Mouse (Mus musculus) C2C12 (cell line): ENCODE measurements at regions not wholly inside any gene's neighbourhood (a gene's known extent, or its start where the extent isn't known, plus 50 kb on each side); places are given as distances from the start of the nearest gene placed in this dataset.

ENCODE experiments used
- H3K27me3 ChIP-seq: one replicate; pipeline ENCODE4 v1.6.1; 2011; ENCODE audit not compliant: control insufficient read depth, insufficient read depth, insufficient read length
- H3K36me3 ChIP-seq: one replicate; pipeline ENCODE4 v1.6.1; 2011; ENCODE audit not compliant: control insufficient read depth, insufficient read depth
- H3K4me3 ChIP-seq: one replicate; pipeline ENCODE4 v1.5.1; 2011; ENCODE audit warnings: mild to moderate bottlenecking, control low read depth; ENCODE audit not compliant: poor library complexity, insufficient read depth, severe bottlenecking
- H3K79me2 ChIP-seq: one replicate; pipeline ENCODE4 v1.6.1; 2011; ENCODE audit not compliant: control insufficient read depth, insufficient read depth
- H3K79me3 ChIP-seq: one replicate; pipeline ENCODE4 v1.6.1; 2011; ENCODE audit warnings: low read depth, control low read depth
- H3ac ChIP-seq: one replicate; pipeline ENCODE3; 2011; ENCODE audit warnings: low read depth; ENCODE audit not compliant: control insufficient read depth, insufficient read length
- CEBPB ChIP-seq: IDR thresholded peaks from one replicate; pipeline ENCODE4 v1.6.1; 2011; ENCODE audit warnings: low read depth, mild to moderate bottlenecking, control low read depth, moderate library complexity
- CTCF ChIP-seq: IDR thresholded peaks from one replicate; pipeline ENCODE4 v1.5.1; 2011; ENCODE audit not compliant: control insufficient read depth, insufficient read depth, insufficient read length
- FOSL1 ChIP-seq: IDR thresholded peaks from one replicate; pipeline ENCODE4 v1.8.0; 2011; ENCODE audit warnings: mild to moderate bottlenecking, low read length; ENCODE audit not compliant: poor library complexity, insufficient read depth, severe bottlenecking
- MAX ChIP-seq: IDR thresholded peaks from one replicate; pipeline ENCODE4 v1.6.1; 2011; ENCODE audit warnings: mild to moderate bottlenecking, control low read depth
- MYOD1 ChIP-seq: IDR thresholded peaks from one replicate; pipeline ENCODE4 v1.6.1; 2011; ENCODE audit warnings: low read depth; ENCODE audit not compliant: control insufficient read depth, insufficient read length
- MYOG ChIP-seq: IDR thresholded peaks from one replicate; pipeline ENCODE4 v1.6.1; 2011; ENCODE audit not compliant: control insufficient read depth, insufficient read length; ENCODE audit errors: extremely low read depth
- USF1 ChIP-seq: IDR thresholded peaks from one replicate; pipeline ENCODE4 v1.6.1; 2011; ENCODE audit warnings: low read depth, mild to moderate bottlenecking, control low read depth, moderate library complexity

DNA sequence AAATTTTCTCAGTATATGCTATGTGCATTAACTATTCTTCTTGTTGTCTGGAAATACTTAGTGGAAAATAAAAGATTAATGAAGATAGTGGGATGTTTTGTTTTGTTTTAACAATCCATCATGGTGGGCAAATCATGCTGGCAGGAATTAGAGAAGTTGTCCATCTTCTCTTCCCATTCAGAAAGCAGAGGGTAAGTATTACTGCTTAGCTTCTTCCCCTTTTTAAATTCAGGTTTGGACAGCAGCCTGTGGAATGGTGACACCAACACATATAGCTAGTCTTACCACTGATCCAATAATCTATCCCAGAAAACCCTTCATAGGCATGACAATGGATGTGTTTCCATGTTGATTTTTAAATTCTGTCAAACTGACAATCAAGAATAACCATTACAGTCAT lies 467.9 kb upstream of the Mef2c start:
- Histone ChIP-seq H3K79me2 (no peaks in the 10 kb centered on the region), H3ac (no peak overlapping the region), H3K27me3 (no peaks in the 10 kb centered on the region), H3K4me3 (no peak overlapping the region), H3K79me3 (no peaks in the 10 kb centered on the region), H3K36me3 (no peaks in the 10 kb centered on the region)
- TF ChIP-seq CEBPB: no peak
- TF ChIP-seq CTCF: no peak
- TF ChIP-seq MAX: no peak
- TF ChIP-seq MYOG: no peak

- Histone ChIP-seq H3ac (no peak overlapping the region), H3K79me3 (no peaks in the 10 kb centered on the region), H3K4me3 (no peak overlapping the region), H3K27me3 (no peaks in the 10 kb centered on the region), H3K36me3 (no peaks in the 10 kb centered on the region), H3K79me2 (no peaks in the 10 kb centered on the region)
- TF ChIP-seq MYOG (no peak), CTCF (no peak), MAX (no peak), USF1 (no peak), MYOD1 (no peak), CEBPB (no peak), FOSL1 (no peak)
Observed at GRCm38 (mm10) chr13:83041506-83041905, 462.3 kb upstream of the Mef2c start.

DNA sequence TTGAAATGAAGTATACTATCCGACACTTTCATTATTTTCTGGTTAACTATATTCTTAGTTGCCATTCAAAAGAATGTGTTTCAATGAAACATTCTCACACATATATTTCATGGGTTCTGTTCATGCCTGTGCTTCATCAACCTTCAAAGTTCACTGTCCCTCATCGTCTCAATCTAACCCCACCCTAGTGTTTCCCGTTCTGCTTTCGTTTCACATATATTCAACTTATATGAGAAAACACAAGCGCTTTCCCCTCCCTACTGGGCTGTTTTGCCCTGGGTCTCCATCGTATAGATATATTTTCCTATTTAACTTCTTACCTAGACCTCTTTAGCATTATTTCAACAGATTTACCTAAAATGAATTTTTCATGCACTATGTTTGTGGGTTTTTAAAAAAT lies 458.3 kb upstream of the Mef2c start:
- Histone ChIP-seq H3K4me3 (no peak overlapping the region), H3K79me3 (no peaks in the 10 kb centered on the region), H3ac (no peak overlapping the region), H3K79me2 (no peaks in the 10 kb centered on the region), H3K27me3 (no peaks in the 10 kb centered on the region), H3K36me3 (no peaks in the 10 kb centered on the region)
- TF ChIP-seq CTCF (no peak), MAX (no peak), FOSL1 (no peak), USF1 (no peak), CEBPB (no peak), MYOD1 (no peak), MYOG (no peak)

GRCm38 (mm10) chr13:83045970-83046369 lies 457.9 kb upstream of the Mef2c start:
- Histone ChIP-seq H3K79me3 (no peaks in the 10 kb centered on the region), H3ac (no peak overlapping the region), H3K4me3 (no peak overlapping the region), H3K79me2 (no peaks in the 10 kb centered on the region), H3K27me3 (no peaks in the 10 kb centered on the region), H3K36me3 (no peaks in the 10 kb centered on the region)
- TF ChIP-seq MYOD1: no peak
- TF ChIP-seq CTCF: no peak
- TF ChIP-seq CEBPB: no peak
- no peak for TF ChIP-seq FOSL1
- TF ChIP-seq MYOG: no peak
- no peak for TF ChIP-seq USF1
- no peak for TF ChIP-seq MAX

DNA sequence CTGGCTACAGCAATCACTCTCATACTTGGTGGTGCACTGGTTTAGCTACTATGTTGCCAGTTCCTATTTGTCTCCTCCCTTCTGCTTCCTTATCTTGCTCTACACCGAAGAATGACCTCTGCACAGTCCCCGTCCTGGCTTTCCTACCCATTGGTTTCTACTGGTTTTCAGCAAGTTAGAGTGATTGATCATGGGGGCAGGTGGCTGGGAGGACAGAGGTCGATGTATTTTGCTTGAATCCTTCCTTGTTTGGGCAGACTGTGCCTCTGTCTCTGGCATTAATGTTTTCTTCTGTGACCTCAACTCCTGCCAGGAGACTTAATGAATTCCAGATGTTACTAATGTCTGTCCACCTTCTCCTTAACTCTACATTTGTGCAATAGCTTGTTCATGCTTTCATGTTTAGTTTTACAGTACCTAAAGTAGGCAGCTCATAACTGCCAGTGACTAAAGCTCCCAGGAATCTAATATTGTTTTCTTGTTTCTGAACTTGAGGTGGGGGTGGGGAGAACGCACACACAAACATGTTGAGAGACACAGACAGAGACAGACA lies 457.2 kb upstream of the Mef2c start:
- Histone ChIP-seq H3K79me3 (no peaks in the 10 kb centered on the region), H3K79me2 (no peaks in the 10 kb centered on the region), H3K4me3 (no peak overlapping the region), H3K27me3 (no peaks in the 10 kb centered on the region), H3ac (no peak overlapping the region), H3K36me3 (no peaks in the 10 kb centered on the region)
- TF ChIP-seq FOSL1: no peak
- no peak for TF ChIP-seq MYOG
- no peak for TF ChIP-seq MAX
- TF ChIP-seq USF1: no peak
- TF ChIP-seq MYOD1: no peak
- no peak for TF ChIP-seq CEBPB
- no peak for TF ChIP-seq CTCF

- Histone ChIP-seq H3K79me2 (no peaks in the 10 kb centered on the region), H3ac (no peak overlapping the region), H3K4me3 (no peak overlapping the region), H3K79me3 (no peaks in the 10 kb centered on the region), H3K27me3 (no peaks in the 10 kb centered on the region), H3K36me3 (no peaks in the 10 kb centered on the region)
- TF ChIP-seq MAX: no peak
- no peak for TF ChIP-seq MYOD1
- TF ChIP-seq FOSL1: no peak
- TF ChIP-seq CTCF: no peak
- no peak for TF ChIP-seq USF1
- no peak for TF ChIP-seq CEBPB
- TF ChIP-seq MYOG: no peak
Observed at GRCm38 (mm10) chr13:83055865-83056264, 448.0 kb upstream of the Mef2c start.
